ENCODE assay signal across 28 mouse cellular contexts in the genomic region with DNA sequence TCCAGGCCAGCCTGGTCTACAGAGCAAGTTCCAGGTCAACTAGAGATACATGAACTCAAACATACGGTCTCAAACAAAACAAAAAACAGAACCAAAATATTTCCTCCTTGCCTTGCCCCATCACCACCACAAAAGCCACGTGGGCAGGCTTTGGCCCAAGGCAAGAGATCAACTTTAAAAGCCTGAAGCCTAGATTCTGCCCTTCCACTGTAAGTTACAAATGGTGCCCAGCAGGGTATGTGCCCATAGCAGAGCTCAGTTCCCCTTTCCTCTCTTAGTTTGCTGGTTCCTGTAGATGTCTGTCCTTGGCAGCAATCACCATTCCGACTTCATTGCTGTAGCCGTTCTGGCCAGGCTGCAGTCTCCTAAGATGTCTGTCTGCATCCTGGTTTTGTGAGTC. TPM values are rescaled to one million over a fixed set of nuclear protein-coding genes. Genes with fewer than 3 reads are reported as not detected.
A peak's percentile ranks its signal among the peaks of the same experiment; 100 is the strongest.
DNase-seq lines count a peak whose midpoint lies in the region; ATAC-seq lines count a peak whose summit lies in the region.
"Had no signal": no experiment of that assay in that cellular context is flagged by ENCODE, and none has a peak within 500 bp of the region (broad histone marks: within the 10 kb centered on the region; RNA-seq: fewer than 3 reads in every experiment).

No protein-coding gene starts in this region.

- H3K27ac ChIP-seq in hindbrain, embryonic 13.5 days = no peak overlapping the region
- H3K27ac ChIP-seq: embryonic facial prominence, embryonic 13.5 days; heart, embryonic 10.5 days; heart, embryonic 15.5 days; hindbrain, postnatal 0 days; intestine, embryonic 15.5 days; liver, embryonic 15.5 days; lung, embryonic 15.5 days; midbrain, embryonic 12.5 days; neural tube, embryonic 15.5 days; stomach, postnatal 0 days had no signal

- peak; percentile 33 to 37 for DNase-seq in lung, postnatal 4 days
- DNase-seq in lung, postnatal 25 days (ENCODE audit: low spot score) = no peak
- peak; percentile 55 to 61 for DNase-seq in monocyte, adult 2 months (ENCODE audit: low read depth in 1 of 2, low spot score in 2 of 2)
- DNase-seq in adrenal gland, postnatal 36 days = no peak
- DNase-seq: adrenal gland, postnatal 10 days; cerebellum, adult 11 months; gastrocnemius, postnatal 14 days; heart, adult 11 months; kidney, adult 2 months; kidney, postnatal 36 days; layer of hippocampus, postnatal 36 days; spleen, adult 18-20 months; thymus, adult 18-20 months; thymus, postnatal 25 days had no signal

- H3K4me3 ChIP-seq in hindbrain, embryonic 13.5 days = no peak overlapping the region
- H3K4me3 ChIP-seq: embryonic facial prominence, embryonic 13.5 days; heart, embryonic 10.5 days; heart, embryonic 15.5 days; intestine, embryonic 15.5 days; liver, embryonic 15.5 days; lung, embryonic 15.5 days; midbrain, embryonic 12.5 days; neural tube, embryonic 15.5 days had no signal

- H3K27me3 ChIP-seq in hindbrain, embryonic 13.5 days = no peaks in the 10 kb centered on the region
- H3K27me3 ChIP-seq: heart, embryonic 15.5 days; intestine, embryonic 15.5 days; liver, embryonic 15.5 days; midbrain, embryonic 12.5 days; neural tube, embryonic 15.5 days had no signal

- no peak overlapping the region for H3K9ac ChIP-seq in hindbrain, embryonic 13.5 days
- H3K9ac ChIP-seq: embryonic facial prominence, embryonic 13.5 days; heart, embryonic 15.5 days; intestine, embryonic 15.5 days; liver, embryonic 15.5 days; lung, embryonic 15.5 days; midbrain, embryonic 12.5 days; neural tube, embryonic 15.5 days had no signal

- peak; percentile 52 for ATAC-seq in common myeloid progenitor, adult 5-6 weeks (replicated peaks; ENCODE audit: low read depth, poor library complexity, severe bottlenecking)
- no peak for ATAC-seq in hindbrain, embryonic 13.5 days (ENCODE audit: low FRiP score)
- ATAC-seq: hindbrain, postnatal 0 days; intestine, embryonic 15.5 days; Patski had no signal

- no peaks in the 10 kb centered on the region for H3K9me3 ChIP-seq in hindbrain, embryonic 13.5 days
- H3K9me3 ChIP-seq: embryonic facial prominence, embryonic 13.5 days; G1E; heart, embryonic 10.5 days; heart, embryonic 15.5 days; intestine, embryonic 15.5 days; liver, embryonic 15.5 days; lung, embryonic 15.5 days; midbrain, embryonic 12.5 days; neural tube, embryonic 15.5 days had no signal

- no peak overlapping the region for H3K4me2 ChIP-seq in hindbrain, embryonic 13.5 days
- H3K4me2 ChIP-seq: embryonic facial prominence, embryonic 13.5 days; heart, embryonic 15.5 days; intestine, embryonic 15.5 days; liver, embryonic 15.5 days; lung, embryonic 15.5 days; midbrain, embryonic 12.5 days; neural tube, embryonic 15.5 days had no signal

- H3K4me1 ChIP-seq in hindbrain, embryonic 13.5 days (replicated peaks) = peaks cover 22% of the 10 kb centered on the region

- WGBS in hindbrain, embryonic 13.5 days = 90% methylated on average over 4 of the region's 4 CpGs

- H3K36me3 ChIP-seq in hindbrain, embryonic 13.5 days = no peaks in the 10 kb centered on the region
- H3K36me3 ChIP-seq: embryonic facial prominence, embryonic 13.5 days; heart, embryonic 10.5 days; heart, embryonic 15.5 days; intestine, embryonic 15.5 days; liver, embryonic 15.5 days; lung, embryonic 15.5 days; midbrain, embryonic 12.5 days; neural tube, embryonic 15.5 days had no signal

RNA-seq across cellular contexts. Expression of a gene that starts 5.2 kb away (rescaled TPM):
- 26.8 and 27.4 TPM in 2 replicates for total RNA-seq in common myeloid progenitor, adult 5-6 weeks (2017)
- total RNA-seq in adrenal gland, postnatal 36 days (2021) = 1 to 10 TPM; 2.9 to 3.4 TPM
- 8.4 and 10.4 TPM in 2 replicates for polyA plus RNA-seq in hindbrain, embryonic 13.5 days (2015; fragmentation: Nextera tagmentation; extraction: Ambion mirVana)

RNA-seq across cellular contexts. Expression of a gene that starts 12.9 kb away (rescaled TPM):
- 9.9 and 14.7 TPM in 2 replicates for total RNA-seq in common myeloid progenitor, adult 5-6 weeks (2017)
- total RNA-seq in adrenal gland, postnatal 36 days (2021) = 1 to 10 TPM; 4.9 to 7.8 TPM
- 25.6 and 27.8 TPM in 2 replicates for polyA plus RNA-seq in hindbrain, embryonic 13.5 days (2015; fragmentation: Nextera tagmentation; extraction: Ambion mirVana)

RNA-seq across cellular contexts. Expression of a gene that starts 40.9 kb away (rescaled TPM):
- 33.2 and 36.2 TPM in 2 replicates for total RNA-seq in common myeloid progenitor, adult 5-6 weeks (2017)
- total RNA-seq in adrenal gland, postnatal 36 days (2021) = 1 to 10 TPM; 5.0 to 5.8 TPM
- polyA plus RNA-seq in hindbrain, embryonic 13.5 days (2015; fragmentation: Nextera tagmentation; extraction: Ambion mirVana) = 6.3 and 7.6 TPM in 2 replicates

RNA-seq across cellular contexts. Expression of a gene that starts 53.3 kb away (rescaled TPM):
- 20.5 and 23.3 TPM in 2 replicates for total RNA-seq in common myeloid progenitor, adult 5-6 weeks (2017)
- 10 to 100 TPM; 12.5 to 23.2 TPM for total RNA-seq in adrenal gland, postnatal 36 days (2021)
- 15.6 and 15.7 TPM in 2 replicates for polyA plus RNA-seq in hindbrain, embryonic 13.5 days (2015; fragmentation: Nextera tagmentation; extraction: Ambion mirVana)

Comparison
In these comparisons a context has a peak if more than half of its experiments do, and no peak if none do; other contexts are left out.
1. DNase-seq: peak in lung, postnatal 4 days (2 of 2) and monocyte, adult 2 months (2 of 2); none in lung, postnatal 25 days (single experiment) and adrenal gland, postnatal 36 days (0 of 2).